Mouse (Mus musculus): Measurements from ENCODE around the gene Stat3.

DNA sequence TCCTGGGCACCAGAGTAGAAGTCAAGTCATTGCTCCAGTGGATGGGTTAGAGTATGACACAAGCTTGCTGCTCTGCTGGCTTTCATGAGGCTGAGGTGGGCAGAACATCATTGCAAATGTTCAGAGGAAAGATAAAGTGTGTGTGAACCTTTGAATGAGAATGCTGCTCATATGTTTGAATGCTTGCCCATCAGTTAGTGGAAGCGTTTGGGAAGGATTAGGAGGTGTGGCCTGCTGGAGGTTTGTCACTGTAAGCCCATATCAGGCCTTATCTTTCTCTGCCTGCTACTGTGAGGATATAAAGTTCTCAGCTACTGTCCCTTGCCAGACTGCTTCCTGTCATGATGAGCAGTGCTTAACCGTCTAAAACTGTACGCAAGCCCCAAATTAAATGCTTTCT lies 24.3 kb downstream of the Stat3 start:
- no peak for TF ChIP-seq CTCF (IDR thresholded peaks at IDR 0.05; ENCODE audit: low read depth)
- TF ChIP-seq EP300 (optimal IDR thresholded peaks at IDR 0.05) = no peak
